ENCODE assay signal across 16 mouse cellular contexts in genomic region chr1:156787164-156787863, GRCm38 (mm10). TPM values are rescaled to one million over a fixed set of nuclear protein-coding genes. Genes with fewer than 3 reads are reported as not detected.
DNase-seq lines count a peak whose midpoint lies in the region; ATAC-seq and TF ChIP-seq lines count a peak whose summit lies in the region.
"Had no signal": no experiment of that assay in that cellular context is flagged by ENCODE, and none has a peak within 500 bp of the region (broad histone marks: within the 10 kb centered on the region; RNA-seq: fewer than 3 reads in every experiment).

No protein-coding gene starts in this region.

- no peaks in the 10 kb centered on the region for H3K27me3 ChIP-seq in heart, embryonic 11.5 days (ENCODE audit: control insufficient read depth, insufficient read depth, low read length)
- H3K27me3 ChIP-seq in heart, embryonic 12.5 days (replicated peaks), result no peaks in the 10 kb centered on the region
- no peaks in the 10 kb centered on the region for H3K27me3 ChIP-seq in hindbrain, postnatal 0 days (ENCODE audit: insufficient read depth, low read length)
- H3K27me3 ChIP-seq in intestine, postnatal 0 days (replicated peaks; ENCODE audit: control insufficient read depth, insufficient read depth, low read length), result no peaks in the 10 kb centered on the region
- H3K27me3 ChIP-seq: Patski had no signal

- 39% methylated on average over 6 of the region's 6 CpGs for WGBS in heart, embryonic 11.5 days (ENCODE audit: insufficient replicate concordance)
- WGBS in heart, embryonic 12.5 days, result 40% methylated on average over 6 of the region's 6 CpGs
- WGBS in hindbrain, postnatal 0 days, result 27% methylated on average over 6 of the region's 6 CpGs
- 42% methylated on average over 6 of the region's 6 CpGs for WGBS in intestine, postnatal 0 days

- H3K9ac ChIP-seq in heart, embryonic 11.5 days (ENCODE audit: low read depth, low read length), result no peak overlapping the region
- no peak overlapping the region for H3K9ac ChIP-seq in heart, embryonic 12.5 days
- no peak overlapping the region for H3K9ac ChIP-seq in hindbrain, postnatal 0 days (replicated peaks; ENCODE audit: low read length)
- H3K9ac ChIP-seq in intestine, postnatal 0 days (ENCODE audit: low read depth, low read length), result no peak overlapping the region
- H3K9ac ChIP-seq: neural tube, embryonic 13.5 days had no signal

- no peak overlapping the region for H3K4me3 ChIP-seq in heart, embryonic 11.5 days (ENCODE audit: low read depth, low read length)
- H3K4me3 ChIP-seq in heart, embryonic 12.5 days, result no peak overlapping the region
- H3K4me3 ChIP-seq in hindbrain, postnatal 0 days (ENCODE audit: low read length), result no peak overlapping the region
- no peak overlapping the region for H3K4me3 ChIP-seq in intestine, postnatal 0 days (ENCODE audit: low read depth, low read length)
- H3K4me3 ChIP-seq: neural tube, embryonic 13.5 days had no signal

- H3K9me3 ChIP-seq in heart, embryonic 11.5 days (replicated peaks; ENCODE audit: control insufficient read depth, low read length), result no peaks in the 10 kb centered on the region
- no peaks in the 10 kb centered on the region for H3K9me3 ChIP-seq in heart, embryonic 12.5 days (replicated peaks)
- H3K9me3 ChIP-seq in hindbrain, postnatal 0 days (ENCODE audit: low read length), result no peaks in the 10 kb centered on the region
- H3K9me3 ChIP-seq in intestine, postnatal 0 days (ENCODE audit: control insufficient read depth), result no peaks in the 10 kb centered on the region
- H3K9me3 ChIP-seq: neural tube, embryonic 13.5 days had no signal

- no peak for TF ChIP-seq CTCF in brain, embryonic 14.5 days (IDR thresholded peaks at IDR 0.05; ENCODE audit: borderline replicate concordance, extremely low read depth, insufficient read depth, insufficient read length)
- no peak for TF ChIP-seq CTCF in hindbrain, postnatal 0 days (IDR thresholded peaks at IDR 0.05; ENCODE audit: low read depth)
- TF ChIP-seq CTCF in intestine, postnatal 0 days (IDR thresholded peaks at IDR 0.05; ENCODE audit: low read depth), result no peak

- no peak overlapping the region for H3K4me2 ChIP-seq in heart, embryonic 11.5 days
- H3K4me2 ChIP-seq in heart, embryonic 12.5 days, result no peak overlapping the region
- no peak overlapping the region for H3K4me2 ChIP-seq in hindbrain, postnatal 0 days (ENCODE audit: low read depth, low read length)
- H3K4me2 ChIP-seq in intestine, postnatal 0 days (replicated peaks; ENCODE audit: low read depth), result no peak overlapping the region
- H3K4me2 ChIP-seq: neural tube, embryonic 13.5 days had no signal

- peak; percentile 24 for DNase-seq in ES-CJ7 (ENCODE audit: low read depth, low spot score)
- DNase-seq in brain, embryonic 14.5 days (ENCODE audit: low read depth), result peak; percentile 56
- DNase-seq in hindbrain, postnatal 0 days (ENCODE audit: low spot score), result no peak
- DNase-seq in urinary bladder, postnatal 14 days (ENCODE audit: low spot score), result no peak
- DNase-seq: adrenal gland, postnatal 10 days; gastrocnemius, postnatal 36 days; liver; right cerebral cortex, postnatal 25 days; thymus, postnatal 4 days had no signal

- H3K4me1 ChIP-seq in heart, embryonic 11.5 days (ENCODE audit: control insufficient read depth, insufficient read depth, low read length), result peaks cover 5% of the 10 kb centered on the region
- H3K4me1 ChIP-seq in heart, embryonic 12.5 days (replicated peaks), result peaks cover 13% of the 10 kb centered on the region
- H3K4me1 ChIP-seq in hindbrain, postnatal 0 days (ENCODE audit: insufficient read depth, low read length), result peaks cover 6% of the 10 kb centered on the region
- H3K4me1 ChIP-seq in intestine, postnatal 0 days (replicated peaks; ENCODE audit: control insufficient read depth, insufficient read depth, low read length), result no peaks in the 10 kb centered on the region

- no peak for ATAC-seq in heart, embryonic 11.5 days (replicated peaks; ENCODE audit: insufficient number of reproducible peaks, low FRiP score, low TSS enrichment)
- ATAC-seq in heart, embryonic 12.5 days (ENCODE audit: insufficient number of reproducible peaks, low FRiP score), result no peak
- ATAC-seq in hindbrain, postnatal 0 days, result peak; percentile 27; the same call in 1 of the 2 replicates
- ATAC-seq in intestine, postnatal 0 days, result no peak
- ATAC-seq: CD4-positive, CD25-positive, alpha-beta regulatory T cell, adult 4 months; Patski had no signal

- TF ChIP-seq POLR2A in brain, embryonic 14.5 days (IDR thresholded peaks at IDR 0.05; ENCODE audit: borderline replicate concordance, extremely low read depth, insufficient read depth, insufficient read length, poor library complexity, severe bottlenecking), result no peak

- H3K27ac ChIP-seq in heart, embryonic 11.5 days (ENCODE audit: low read depth, low read length), result 0 out of 2 replicates have a peak overlapping the region, but pooled peaks have one; percentile 3
- H3K27ac ChIP-seq in heart, embryonic 12.5 days (ENCODE audit: poor library complexity, severe bottlenecking), result no peak overlapping the region
- no peak overlapping the region for H3K27ac ChIP-seq in hindbrain, postnatal 0 days
- no peak overlapping the region for H3K27ac ChIP-seq in intestine, postnatal 0 days (ENCODE audit: low read depth, low read length)
- H3K27ac ChIP-seq: kidney, postnatal 0 days; neural tube, embryonic 13.5 days had no signal

- H3K36me3 ChIP-seq in heart, embryonic 11.5 days (ENCODE audit: control insufficient read depth, insufficient read depth, low read length), result no peaks in the 10 kb centered on the region
- H3K36me3 ChIP-seq in heart, embryonic 12.5 days, result no peaks in the 10 kb centered on the region
- no peaks in the 10 kb centered on the region for H3K36me3 ChIP-seq in hindbrain, postnatal 0 days (ENCODE audit: insufficient read depth, low read length)
- no peaks in the 10 kb centered on the region for H3K36me3 ChIP-seq in intestine, postnatal 0 days (ENCODE audit: control insufficient read depth, insufficient read depth)
- H3K36me3 ChIP-seq: neural tube, embryonic 13.5 days had no signal

RNA-seq across cellular contexts. Expression of gene Angptl1, which starts 51.0 kb away (rescaled TPM):
- 2.6 and 3.0 TPM in 2 replicates for polyA plus RNA-seq in heart, embryonic 11.5 days (2014; fragmentation: Nextera tagmentation; extraction: Ambion mirVana)
- 1.4 and 2.1 TPM in 2 replicates for polyA plus RNA-seq in heart, embryonic 12.5 days (2016; fragmentation: Nextera tagmentation; extraction: Ambion mirVana)
- 1.6 and 1.9 TPM in 2 replicates for polyA plus RNA-seq in brain, embryonic 14.5 days (2012; rRNA removed)
- total RNA-seq in hindbrain, postnatal 0 days (2014; rRNA removed), result 1.4 and 1.5 TPM in 2 replicates
- 1.0 and 1.3 TPM in 2 replicates for polyA plus RNA-seq in hindbrain, postnatal 0 days (2015; fragmentation: Nextera tagmentation; extraction: Ambion mirVana)
- 18.8 and 20.9 TPM in 2 replicates for polyA plus RNA-seq in intestine, postnatal 0 days (2015; fragmentation: Nextera tagmentation; extraction: Ambion mirVana)

Comparison
In these comparisons a context has a peak if more than half of its experiments do, and no peak if none do; other contexts are left out.
1. DNase-seq: peak in ES-CJ7 (single experiment) and brain, embryonic 14.5 days (single experiment); none in hindbrain, postnatal 0 days (single experiment) and urinary bladder, postnatal 14 days (single experiment).